Mouse (Mus musculus): Measurements from ENCODE around the gene Gucy2g.

DNA sequence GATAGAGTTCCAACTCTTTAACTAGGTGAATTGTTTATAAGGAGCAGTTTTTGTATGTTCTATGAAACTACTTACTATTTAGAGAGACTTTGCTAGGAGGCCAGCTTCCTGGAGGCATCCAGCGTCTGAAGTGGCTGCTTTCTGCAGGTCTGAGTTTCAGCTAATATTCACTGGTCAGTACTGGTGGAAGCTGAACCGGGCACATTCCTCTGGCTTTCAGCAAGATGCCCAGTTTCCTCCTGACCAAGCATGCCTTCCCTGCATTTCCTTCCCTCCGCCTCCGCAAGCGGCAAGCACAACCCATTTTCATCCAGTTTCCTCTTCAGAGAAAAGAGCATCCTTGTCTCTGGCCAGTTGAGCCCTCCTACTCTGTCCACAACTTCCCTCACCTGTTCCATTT lies 28.0 kb upstream of the Gucy2g start:
- no peak for TF ChIP-seq GATA1 (IDR thresholded peaks at IDR 0.05; ENCODE audit: borderline replicate concordance, low read length)
- no peak for TF ChIP-seq CTCF (IDR thresholded peaks at IDR 0.05; ENCODE audit: low read depth, low read length)
